13 mouse cellular contexts compared by ENCODE assay signal in genomic region chr19:37484787-37485186, GRCm38 (mm10).
"Had no signal": no experiment of that assay in that cellular context is flagged by ENCODE, and none has a peak within 500 bp of the region (broad histone marks: within the 10 kb centered on the region; RNA-seq: fewer than 3 reads in every experiment).

No protein-coding gene starts in this region.

- DNase-seq: gastrocnemius, postnatal 14 days; gastrocnemius, postnatal 36 days; heart, adult 18-20 months; heart, postnatal 14 days; heart, postnatal 36 days; kidney, adult 11 months; kidney, adult 2 months; kidney, adult 9 months; kidney, postnatal 14 days; kidney, postnatal 36 days; liver; liver, embryonic 13.5 days; liver, postnatal 0 days had no signal
